Mouse (Mus musculus) olfactory bulb, adult 2 months (tissue): ENCODE measurements around the gene Mrnip. TPM values are rescaled to one million over a fixed set of nuclear protein-coding genes. Genes with fewer than 3 reads are reported as not detected.

Source experiments
- H3K27ac ChIP-seq: fragments of 200-500 bp; 2 replicates; pipeline ENCODE4 v1.5.1; 2012; ENCODE audit warnings: low read depth, low read length; ENCODE audit not compliant: insufficient read depth
- H3K4me1 ChIP-seq: fragments of 200-500 bp; 2 replicates; pipeline ENCODE4 v1.6.1; 2012; ENCODE audit warnings: low read length; ENCODE audit not compliant: control insufficient read depth, insufficient read depth
- H3K4me3 ChIP-seq: fragments of 200-500 bp; 2 replicates; pipeline ENCODE4 v1.5.1; 2012; ENCODE audit warnings: mild to moderate bottlenecking, low read depth, low read length, moderate library complexity; ENCODE audit not compliant: insufficient read depth
- CTCF ChIP-seq: fragments of 200-500 bp; IDR thresholded peaks from 2 replicates; pipeline ENCODE4 v1.5.1; 2012; ENCODE audit warnings: low read depth, mild to moderate bottlenecking, low read length, moderate library complexity; ENCODE audit not compliant: insufficient read depth
- POLR2A ChIP-seq: fragments of 200-500 bp; IDR thresholded peaks from 2 replicates; pipeline ENCODE4 v1.6.1; 2012; ENCODE audit warnings: mild to moderate bottlenecking, low read depth, low read length, moderate library complexity; ENCODE audit not compliant: insufficient read depth
- whole genome bisulfite sequencing: fragments of 180-500 bp; shearing (Covaris S2); methylation state at CpG from one replicate; pipeline ENCODE4 v1.1.7; 2018; 5-methylcytosine and 5-hydroxymethylcytosine counted together
- polyA plus RNA-seq: library from polyadenylated mRNA; stranded (reverse); fragments of >200 nt; gene quantifications from 2 replicates; pipeline ENCODE4 v1.2.4, GENCODE M21; 2012; ENCODE audit warnings: low replicate concordance; ENCODE audit not compliant: missing spikeins, insufficient read depth, insufficient read length

Mrnip gene
- polyA plus RNA-seq, 1 experiment: not detected

GRCm38 (mm10) chr11:50225611-50226378 is 51.6 kb downstream of the Mrnip start:
- peak overlapping the region; percentile 91 for H3K4me3 ChIP-seq
- TF ChIP-seq POLR2A: no peak
- no peak for TF ChIP-seq CTCF
- peaks cover 37% of the 10 kb centered on the region for H3K4me1 ChIP-seq
- WGBS: 2% methylated on average over 34 of the region's 34 CpGs
- no peak overlapping the region for H3K27ac ChIP-seq

GRCm38 (mm10) chr11:50226406-50226805 is 52.2 kb downstream of the Mrnip start:
- H3K4me1 ChIP-seq: peaks cover 40% of the 10 kb centered on the region
- TF ChIP-seq POLR2A: no peak
- no peak for TF ChIP-seq CTCF
- H3K27ac ChIP-seq: no peak overlapping the region
- 46% methylated on average over 2 of the region's 2 CpGs for WGBS
- H3K4me3 ChIP-seq: peak overlapping the region; percentile 91

- WGBS: 75% methylated on average over 3 of the region's 3 CpGs
- TF ChIP-seq POLR2A: no peak
- no peak for TF ChIP-seq CTCF
- no peak overlapping the region for H3K27ac ChIP-seq
- H3K4me1 ChIP-seq: peaks cover 40% of the 10 kb centered on the region
- no peak overlapping the region for H3K4me3 ChIP-seq
Measured at GRCm38 (mm10) chr11:50227226-50227625, 53.0 kb downstream of the Mrnip start.

- TF ChIP-seq CTCF (no peak), POLR2A (no peak)
- Histone ChIP-seq H3K4me3 (no peak overlapping the region), H3K27ac (no peak overlapping the region), H3K4me1 (peaks cover 40% of the 10 kb centered on the region)
- WGBS: 81% methylated on average over 4 of the region's 4 CpGs
Measured at GRCm38 (mm10) chr11:50227736-50228135, 53.5 kb downstream of the Mrnip start.

- Histone ChIP-seq H3K4me1 (peaks cover 40% of the 10 kb centered on the region), H3K27ac (no peak overlapping the region), H3K4me3 (no peak overlapping the region)
- 50% methylated on average over 3 of the region's 3 CpGs for WGBS
- TF ChIP-seq POLR2A: no peak
- no peak for TF ChIP-seq CTCF
Measured at GRCm38 (mm10) chr11:50228772-50229171, 54.5 kb downstream of the Mrnip start.

- H3K4me1 ChIP-seq: peaks cover 37% of the 10 kb centered on the region
- WGBS: 62% methylated on average over 7 of the region's 7 CpGs
- H3K4me3 ChIP-seq: no peak overlapping the region
- H3K27ac ChIP-seq: no peak overlapping the region
- TF ChIP-seq CTCF: no peak
- no peak for TF ChIP-seq POLR2A
Measured at GRCm38 (mm10) chr11:50229252-50229910, 55.1 kb downstream of the Mrnip start.

GRCm38 (mm10) chr11:50230481-50231304 is 56.4 kb downstream of the Mrnip start:
- 52% methylated on average over 45 of the region's 45 CpGs for WGBS
- Histone ChIP-seq H3K27ac (no peak overlapping the region), H3K4me1 (peaks cover 37% of the 10 kb centered on the region), H3K4me3 (no peak overlapping the region)
- TF ChIP-seq POLR2A: no peak
- no peak for TF ChIP-seq CTCF

GRCm38 (mm10) chr11:50231411-50231810 is 57.2 kb downstream of the Mrnip start:
- Histone ChIP-seq H3K4me1 (peaks cover 34% of the 10 kb centered on the region), H3K27ac (no peak overlapping the region), H3K4me3 (no peak overlapping the region)
- TF ChIP-seq POLR2A: no peak
- TF ChIP-seq CTCF: peak; percentile 46; the same call in 1 of the 2 replicates
- 30% methylated on average over 8 of the region's 8 CpGs for WGBS
